Mouse (Mus musculus) midbrain, embryonic 11.5 days (tissue): ENCODE data around the gene Ces2a. TPM values are rescaled to one million over a fixed set of nuclear protein-coding genes. Genes with fewer than 3 reads are reported as not detected.

Experiments
- ATAC-seq: fragments of 200-750 bp; cut with Nextera tagmentation; 2 replicates; pipeline ENCODE4 v1.8.0; 2017; ENCODE audit warnings: moderate TSS enrichment, moderate library complexity; ENCODE audit not compliant: low FRiP score
- DNase-seq: peaks from one replicate; pipeline ENCODE4 v3.0.0; 2015; ENCODE audit warnings: low spot score; ENCODE audit errors: missing footprints
- H3K27ac ChIP-seq: fragments of 300-500 bp; sonication (generic); 2 replicates; pipeline ENCODE4 v1.5.1; 2014; ENCODE audit warnings: low read depth, low read length
- H3K27me3 ChIP-seq: fragments of 300-500 bp; sonication (generic); 2 replicates; pipeline ENCODE4 v1.6.1; 2014; ENCODE audit warnings: mild to moderate bottlenecking, low read length, moderate library complexity, mixed read lengths; ENCODE audit not compliant: control insufficient read depth, insufficient read depth
- H3K36me3 ChIP-seq: fragments of 300-500 bp; sonication (generic); 2 replicates; pipeline ENCODE4 v1.6.1; 2014; ENCODE audit warnings: mild to moderate bottlenecking, low read length, moderate library complexity, mixed read lengths; ENCODE audit not compliant: control insufficient read depth, insufficient read depth
- H3K4me1 ChIP-seq: fragments of 300-500 bp; sonication (generic); 2 replicates; pipeline ENCODE4 v1.6.1; 2014; ENCODE audit warnings: low read length; ENCODE audit not compliant: control insufficient read depth, insufficient read depth
- H3K4me2 ChIP-seq: fragments of 300-500 bp; sonication (generic); 2 replicates; pipeline ENCODE4 v1.6.1; 2014; ENCODE audit warnings: mild to moderate bottlenecking, moderate library complexity
- H3K4me3 ChIP-seq: fragments of 300-500 bp; sonication (generic); 2 replicates; pipeline ENCODE4 v1.5.1; 2014; ENCODE audit warnings: low read depth, low read length
- H3K9ac ChIP-seq: fragments of 300-500 bp; sonication (generic); 2 replicates; pipeline ENCODE4 v1.6.1; 2014; ENCODE audit warnings: low read length
- H3K9me3 ChIP-seq: fragments of 300-500 bp; sonication (generic); 2 replicates; pipeline ENCODE4 v1.6.1; 2016; ENCODE audit warnings: low read length; ENCODE audit not compliant: control insufficient read depth
- WGBS: fragments of 180-500 bp; shearing (Covaris S2); extraction: QIAGEN DNeasy Blood & Tissue Kit; methylation state at CpG from one replicate; pipeline ENCODE4 v1.1.7; 2014; 5-methylcytosine and 5-hydroxymethylcytosine counted together
- polyA plus RNA-seq: library from polyadenylated mRNA; unstranded; fragments of >200 nt; fragmentation: Nextera tagmentation; extraction: Ambion mirVana; gene quantifications from 2 replicates; pipeline ENCODE4 v1.2.1, GENCODE M21; 2014

Gene Ces2a
- polyA plus RNA-seq = not detected in 2 replicates

DNA sequence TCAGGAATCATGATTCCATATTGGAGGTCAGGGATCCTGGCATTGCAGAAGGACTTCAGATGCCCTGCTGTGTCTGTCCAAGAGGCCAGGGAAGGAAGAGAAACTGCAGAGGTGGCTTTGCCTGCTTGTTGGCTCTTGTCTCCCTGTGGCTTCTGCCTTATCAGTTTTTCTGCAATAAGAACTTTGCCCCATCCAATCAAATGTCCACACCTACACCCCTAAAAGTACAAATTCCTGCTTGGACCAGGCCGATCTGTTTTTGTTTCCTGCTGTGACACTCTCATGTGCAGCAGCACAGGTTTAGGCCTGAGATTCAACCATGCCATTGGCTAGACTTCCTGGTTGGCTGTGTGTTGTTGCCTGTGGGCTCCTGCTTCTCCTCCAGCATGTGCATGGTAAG, at the start of gene Ces2a:
TSS of gene Ces2a (plus strand) at position 251 of the 400 bp plus-strand sequence.
- Histone ChIP-seq H3K9me3 (no peaks in the 10 kb centered on the region), H3K9ac (no peak within 1 kb of the TSS), H3K36me3 (no peaks in the 10 kb centered on the region), H3K4me1 (no peaks in the 10 kb centered on the region), H3K27me3 (no peaks in the 10 kb centered on the region), H3K4me2 (no peak within 1 kb of the TSS), H3K4me3 (no peak within 1 kb of the TSS), H3K27ac (no peak within 1 kb of the TSS)
- DNase-seq = no peak
- ATAC-seq = no peak
- 91% methylated on average over 1 of the region's 1 CpGs for WGBS

DNA sequence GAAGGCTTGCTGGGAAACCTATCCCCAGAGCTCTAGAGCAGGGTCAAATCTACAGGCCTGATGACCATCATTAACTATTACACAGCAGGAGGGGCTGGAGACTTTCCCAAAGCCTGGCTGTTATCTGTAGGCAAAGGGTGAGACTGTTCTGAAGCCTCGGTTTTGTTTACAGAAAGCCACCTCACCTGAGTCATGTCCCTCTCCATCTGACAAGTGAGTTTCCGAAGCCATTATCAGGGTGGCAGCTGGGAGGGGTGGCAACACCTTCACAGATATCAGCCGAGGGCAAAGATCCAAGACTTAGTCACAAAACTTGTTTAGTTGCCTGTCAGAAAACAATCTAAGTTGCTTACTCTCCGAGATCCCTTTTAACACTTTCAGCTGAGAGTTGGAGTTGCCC, 45.4 kb upstream of the Ces2a start:
- WGBS = 77% methylated on average over 4 of the region's 4 CpGs
- DNase-seq (no peak), ATAC-seq (no peak)
- H3K4me1 ChIP-seq = no peaks in the 10 kb centered on the region
- H3K4me2 ChIP-seq = no peak overlapping the region
- no peak overlapping the region for H3K27ac ChIP-seq
- H3K4me3 ChIP-seq = no peak overlapping the region
- no peaks in the 10 kb centered on the region for H3K27me3 ChIP-seq
- H3K36me3 ChIP-seq = no peaks in the 10 kb centered on the region
- H3K9me3 ChIP-seq = no peaks in the 10 kb centered on the region
- no peak overlapping the region for H3K9ac ChIP-seq

DNA sequence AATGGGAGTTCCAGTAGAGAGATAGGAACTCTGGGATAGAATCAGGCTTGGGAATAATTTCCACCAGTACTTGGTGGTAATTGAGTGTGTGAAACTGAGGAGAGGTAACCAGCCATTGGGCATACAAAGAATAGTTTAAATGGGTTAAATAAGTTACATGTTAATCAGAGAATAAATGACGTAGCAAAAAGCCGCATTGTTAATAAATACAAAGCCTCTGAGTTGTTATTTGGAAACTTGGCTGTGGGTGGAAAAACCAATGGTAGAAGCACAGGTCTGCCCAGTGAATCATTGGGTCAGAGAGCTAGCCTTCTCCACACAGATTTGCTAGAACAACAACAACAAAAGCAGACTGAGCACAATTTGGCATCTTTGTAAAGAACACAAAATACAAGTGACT, 35.2 kb upstream of the Ces2a start:
- 84% methylated on average over 2 of the region's 2 CpGs for WGBS
- ATAC-seq = no peak
- H3K9me3 ChIP-seq = no peaks in the 10 kb centered on the region
- no peak overlapping the region for H3K4me2 ChIP-seq
- no peaks in the 10 kb centered on the region for H3K36me3 ChIP-seq
- H3K4me1 ChIP-seq = no peaks in the 10 kb centered on the region
- H3K4me3 ChIP-seq = no peak overlapping the region
- H3K9ac ChIP-seq = no peak overlapping the region
- H3K27me3 ChIP-seq = no peaks in the 10 kb centered on the region
- H3K27ac ChIP-seq = no peak overlapping the region
- no peak for DNase-seq

DNA sequence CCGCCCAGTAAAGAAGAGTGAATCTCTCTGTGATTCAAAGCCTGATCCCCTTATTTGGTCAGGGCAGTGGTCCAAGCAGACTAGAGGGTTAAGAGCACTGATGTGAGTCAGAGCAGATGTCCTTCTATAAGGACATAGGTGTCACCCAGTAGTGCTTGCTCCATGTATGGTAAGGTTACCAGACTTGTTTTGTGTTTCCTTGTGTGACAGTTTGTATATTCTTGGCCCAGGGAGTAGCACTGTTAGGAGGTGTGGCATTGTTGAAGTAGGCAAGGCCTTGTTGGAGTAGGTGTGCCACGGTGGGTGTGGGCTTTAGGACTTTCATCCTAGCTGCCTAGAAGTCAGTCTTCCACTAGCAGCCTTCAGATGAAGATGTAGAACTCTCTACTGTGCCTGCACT, 31.9 kb upstream of the Ces2a start:
- H3K4me2 ChIP-seq = no peak overlapping the region
- H3K27me3 ChIP-seq = no peaks in the 10 kb centered on the region
- H3K9ac ChIP-seq = no peak overlapping the region
- H3K9me3 ChIP-seq = no peaks in the 10 kb centered on the region
- no peaks in the 10 kb centered on the region for H3K4me1 ChIP-seq
- no peak for ATAC-seq
- DNase-seq = no peak
- no peaks in the 10 kb centered on the region for H3K36me3 ChIP-seq
- 89% methylated on average over 2 of the region's 2 CpGs for WGBS
- no peak overlapping the region for H3K4me3 ChIP-seq
- no peak overlapping the region for H3K27ac ChIP-seq

DNA sequence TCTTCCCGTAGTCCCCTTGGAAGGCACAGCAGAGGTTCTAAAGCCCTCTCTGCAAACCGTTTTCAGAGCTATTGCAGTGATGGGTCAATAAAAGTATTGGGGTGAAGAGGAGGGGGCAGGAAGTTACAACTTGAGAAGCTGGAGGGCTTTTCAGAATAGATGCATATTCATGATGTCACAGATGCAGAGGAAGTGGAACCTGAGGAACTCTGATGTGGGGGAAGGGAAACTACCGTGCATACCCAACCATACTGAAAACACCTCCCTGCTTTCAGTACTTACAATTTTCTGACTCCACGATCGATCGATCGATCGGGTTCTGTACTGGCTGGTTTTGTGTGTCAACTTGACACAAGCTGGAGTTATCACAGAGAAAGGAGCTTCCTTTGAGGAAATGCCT, 12.6 kb upstream of the Ces2a start:
- WGBS = 82% methylated on average over 8 of the region's 8 CpGs
- H3K27me3 ChIP-seq = no peaks in the 10 kb centered on the region
- no peak for ATAC-seq
- H3K4me2 ChIP-seq = no peak overlapping the region
- H3K9ac ChIP-seq = no peak overlapping the region
- no peak for DNase-seq
- no peak overlapping the region for H3K27ac ChIP-seq
- H3K4me3 ChIP-seq = no peak overlapping the region
- no peaks in the 10 kb centered on the region for H3K9me3 ChIP-seq
- H3K36me3 ChIP-seq = no peaks in the 10 kb centered on the region
- H3K4me1 ChIP-seq = no peaks in the 10 kb centered on the region

DNA sequence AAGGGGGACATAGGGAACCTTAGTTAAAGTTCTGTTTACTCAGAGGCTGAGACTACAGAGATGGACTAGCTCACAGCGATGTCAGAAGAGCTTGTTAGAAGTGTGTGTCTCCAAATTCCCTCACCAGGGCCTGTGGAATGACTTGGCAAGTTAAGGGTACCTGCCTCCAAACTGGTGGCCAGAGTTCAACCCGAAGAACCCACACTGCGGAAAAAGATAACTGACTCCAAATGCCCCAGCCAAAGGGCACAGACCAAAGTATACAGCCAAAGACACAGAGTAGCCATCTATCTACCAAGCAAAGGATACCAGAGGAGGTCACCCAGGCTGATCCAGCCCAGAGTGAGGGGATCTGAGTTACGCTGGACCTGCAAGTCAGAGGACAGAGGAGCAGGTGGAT, 2.4 kb upstream of the Ces2a start:
- DNase-seq (no peak), ATAC-seq (no peak)
- Histone ChIP-seq H3K4me1 (no peaks in the 10 kb centered on the region), H3K9ac (no peak overlapping the region), H3K36me3 (no peaks in the 10 kb centered on the region), H3K27me3 (no peaks in the 10 kb centered on the region), H3K27ac (no peak overlapping the region), H3K4me3 (no peak overlapping the region), H3K4me2 (no peak overlapping the region), H3K9me3 (no peaks in the 10 kb centered on the region)
- WGBS = 89% methylated on average over 4 of the region's 4 CpGs

DNA sequence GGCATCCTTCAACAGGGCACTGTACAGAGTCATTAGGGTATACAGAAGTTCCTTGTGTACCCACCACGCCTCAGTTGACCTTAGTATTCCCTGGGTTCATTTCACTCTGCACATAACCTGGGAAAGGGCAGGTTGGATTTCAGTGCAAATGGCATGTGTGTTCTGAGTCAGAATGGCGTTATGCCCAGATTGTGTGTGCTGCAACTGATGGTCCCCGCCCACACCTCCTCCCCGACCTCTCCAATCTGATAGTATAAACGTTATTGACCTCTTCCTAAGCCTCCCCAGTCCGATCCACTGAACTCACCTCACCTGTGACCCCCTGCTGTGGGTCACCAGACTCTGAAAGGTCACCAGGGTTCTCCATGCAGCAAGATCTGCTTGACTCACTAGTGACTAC, 1.8 kb upstream of the Ces2a start:
- ATAC-seq = no peak
- Histone ChIP-seq H3K9ac (no peak overlapping the region), H3K27me3 (no peaks in the 10 kb centered on the region)

DNA sequence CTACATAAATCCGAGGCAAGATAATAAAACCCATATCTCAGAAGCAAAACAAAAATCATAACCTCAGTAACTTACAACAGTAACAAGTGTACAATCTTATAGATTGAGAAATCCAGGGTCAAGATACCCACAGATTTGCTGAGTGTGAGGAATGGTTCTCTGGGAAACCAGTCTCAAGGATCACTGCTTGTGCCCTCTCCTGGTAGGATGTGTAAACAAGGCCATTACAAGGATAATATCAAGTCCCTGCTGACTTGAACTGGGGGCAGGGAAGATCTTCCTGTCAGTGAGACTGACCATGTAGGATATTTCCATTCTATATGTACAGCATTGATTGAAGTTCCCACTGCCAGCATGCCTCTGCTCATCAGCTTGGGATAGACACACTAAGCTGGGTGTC, 8.2 kb downstream of the Ces2a start:
- whole genome bisulfite sequencing = 84% methylated on average over 1 of the region's 1 CpGs
- DNase-seq (no peak), ATAC-seq (no peak)
- Histone ChIP-seq H3K9ac (no peak overlapping the region), H3K4me3 (no peak overlapping the region), H3K9me3 (no peaks in the 10 kb centered on the region), H3K36me3 (no peaks in the 10 kb centered on the region), H3K27me3 (no peaks in the 10 kb centered on the region), H3K27ac (no peak overlapping the region), H3K4me2 (no peak overlapping the region), H3K4me1 (no peaks in the 10 kb centered on the region)

More for the DNA sequence above, 1.8 kb upstream of the Ces2a start:
- no peaks in the 10 kb centered on the region for H3K9me3 ChIP-seq
- H3K4me2 ChIP-seq = no peak overlapping the region
- no peaks in the 10 kb centered on the region for H3K4me1 ChIP-seq
- 76% methylated on average over 6 of the region's 6 CpGs for WGBS
- no peak for DNase-seq
- no peak overlapping the region for H3K27ac ChIP-seq
- no peaks in the 10 kb centered on the region for H3K36me3 ChIP-seq
- H3K4me3 ChIP-seq = no peak overlapping the region

DNA sequence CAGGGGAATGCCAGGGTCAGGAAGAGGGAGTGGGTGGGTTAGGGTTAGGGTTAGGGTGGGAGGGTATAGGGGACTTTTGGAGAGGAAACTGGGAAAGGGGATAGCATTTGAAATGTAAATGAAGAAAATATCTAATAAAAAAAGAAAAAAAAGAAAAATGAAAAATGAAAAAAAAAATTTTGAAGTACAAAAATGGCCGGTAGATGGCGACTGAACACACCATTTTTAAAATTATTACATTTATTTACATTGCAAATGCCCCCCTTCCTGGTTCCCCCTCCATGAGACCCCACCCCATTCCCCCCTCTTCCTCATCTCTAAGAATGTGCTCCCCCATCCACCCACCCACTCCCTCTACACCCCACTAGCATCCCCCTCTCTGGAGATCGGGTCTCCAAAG, 9.6 kb downstream of the Ces2a start:
- Histone ChIP-seq H3K27me3 (no peaks in the 10 kb centered on the region), H3K36me3 (no peaks in the 10 kb centered on the region), H3K9me3 (no peaks in the 10 kb centered on the region), H3K4me2 (no peak overlapping the region), H3K27ac (no peak overlapping the region), H3K9ac (no peak overlapping the region), H3K4me1 (no peaks in the 10 kb centered on the region), H3K4me3 (no peak overlapping the region)
- DNase-seq (no peak), ATAC-seq (no peak)
- 83% methylated on average over 3 of the region's 3 CpGs for WGBS

DNA sequence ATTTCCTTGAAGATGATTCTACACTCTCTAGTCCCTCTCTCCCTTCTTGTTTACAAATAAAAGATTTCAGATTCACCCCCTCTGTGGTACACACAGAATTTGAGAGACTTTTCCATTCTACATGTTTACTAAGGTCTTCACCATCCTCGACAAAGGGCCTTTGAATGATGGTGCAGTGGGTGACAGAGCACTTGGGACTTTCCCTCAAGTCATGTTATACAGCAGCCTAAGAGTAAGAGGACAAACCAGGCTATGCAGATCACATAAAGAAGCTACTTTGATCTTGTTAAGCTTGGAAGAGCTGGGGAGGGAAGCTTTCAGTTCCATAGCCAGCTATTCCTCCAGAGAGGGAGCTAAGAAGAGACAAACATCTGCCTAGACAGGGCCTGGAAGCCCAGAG, 19.0 kb downstream of the Ces2a start:
- Histone ChIP-seq H3K36me3 (no peaks in the 10 kb centered on the region), H3K4me3 (no peak overlapping the region), H3K9me3 (no peaks in the 10 kb centered on the region), H3K4me1 (no peaks in the 10 kb centered on the region), H3K9ac (no peak overlapping the region), H3K27ac (no peak overlapping the region), H3K4me2 (no peak overlapping the region), H3K27me3 (no peaks in the 10 kb centered on the region)
- 74% methylated on average over 1 of the region's 1 CpGs for WGBS
- no peak for DNase-seq
- no peak for ATAC-seq
